Mouse (Mus musculus) ZHBTc4 (cell line): ENCODE measurements at regions not wholly inside any gene's neighbourhood (a gene's known extent, or its start where the extent isn't known, plus 50 kb on each side); places are given as distances from the start of the nearest gene placed in this dataset.

Experiments used
- DNase-seq: peaks from one replicate; pipeline ENCODE4 v3.0.0-alpha.2; 2011; ENCODE audit warnings: low read depth, low spot score

GRCm38 (mm10) chr1:133549816-133550215 lies 60.3 kb downstream of the Snrpe start:
- DNase-seq, result no peak

GRCm38 (mm10) chr1:133548971-133549370 lies 61.1 kb downstream of the Snrpe start:
- no peak for DNase-seq

- DNase-seq, result peak; percentile 55
These were observed 62.5 kb downstream of the Snrpe start for GRCm38 (mm10) chr1:133547541-133547940.

- DNase-seq, result no peak
These were observed 65.1 kb downstream of the Snrpe start for GRCm38 (mm10) chr1:133544996-133545395.

GRCm38 (mm10) chr1:133543751-133544150 lies 66.3 kb downstream of the Snrpe start:
- peak; percentile 73 for DNase-seq

GRCm38 (mm10) chr1:133541996-133542775 lies 67.9 kb downstream of the Snrpe start:
- no peak for DNase-seq

- peak; percentile 58 for DNase-seq
These were observed 79.4 kb downstream of the Snrpe start for GRCm38 (mm10) chr1:133530698-133531097.

- no peak for DNase-seq
These were observed 80.3 kb downstream of the Snrpe start for GRCm38 (mm10) chr1:133529817-133530216.

- DNase-seq, result peak; percentile 64
These were observed 82.3 kb downstream of the Snrpe start for GRCm38 (mm10) chr1:133527651-133528385.

GRCm38 (mm10) chr1:133522825-133523224 lies 87.3 kb downstream of the Snrpe start:
- DNase-seq, result no peak

GRCm38 (mm10) chr1:133520652-133521051 lies 89.4 kb downstream of the Snrpe start:
- DNase-seq, result peak; percentile 70

- DNase-seq, result peak; percentile 72
These were observed 92.8 kb upstream of the Sox13 start for GRCm38 (mm10) chr1:133517020-133517419.

- peak; percentile 81 for DNase-seq
These were observed 79.9 kb upstream of the Sox13 start for GRCm38 (mm10) chr1:133504116-133504515.

- peak; percentile 53 for DNase-seq
These were observed 79.2 kb upstream of the Sox13 start for GRCm38 (mm10) chr1:133503336-133503735.

- DNase-seq, result no peak
These were observed 76.8 kb upstream of the Sox13 start for GRCm38 (mm10) chr1:133501016-133501415.

- peak; percentile 99 for DNase-seq
These were observed 69.0 kb upstream of the Sox13 start for GRCm38 (mm10) chr1:133492986-133493741.

GRCm38 (mm10) chr1:133492291-133492985 lies 68.3 kb upstream of the Sox13 start:
- DNase-seq, result peak; percentile 98

- DNase-seq, result no peak
These were observed 67.7 kb upstream of the Sox13 start for GRCm38 (mm10) chr1:133491857-133492290.

- DNase-seq, result no peak
These were observed 63.2 kb upstream of the Sox13 start for GRCm38 (mm10) chr1:133487171-133487901.

- peak; percentile 37 for DNase-seq
These were observed 62.2 kb upstream of the Sox13 start for GRCm38 (mm10) chr1:133486370-133486769.

GRCm38 (mm10) chr1:133482891-133483290 lies 58.7 kb upstream of the Sox13 start:
- DNase-seq, result peak; percentile 8
